Mouse (Mus musculus): ENCODE results near the gene Gm11084.

DNA sequence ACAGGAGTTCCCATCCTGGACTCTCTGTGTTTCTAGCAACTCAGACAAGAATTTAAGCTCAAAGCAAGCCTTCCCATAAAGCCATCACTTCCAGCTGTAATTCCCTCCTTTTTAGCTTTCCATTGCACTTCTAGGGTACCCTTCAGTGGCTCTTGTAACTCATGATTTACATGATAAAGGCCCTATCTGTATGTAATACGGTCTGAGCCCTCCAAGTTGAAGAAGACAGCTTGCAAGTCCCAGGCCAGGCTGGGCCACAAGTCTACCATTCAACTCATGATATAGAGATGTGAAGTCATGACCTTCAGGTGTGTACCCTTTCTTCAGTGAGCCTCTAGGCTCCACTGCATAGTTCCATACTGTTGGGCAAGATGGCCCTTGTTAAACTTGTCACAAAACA, 1.0 kb downstream of the Gm11084 start:
- TF ChIP-seq CTCF (IDR thresholded peaks at IDR 0.05; ENCODE audit: borderline replicate concordance, insufficient read depth, low read length) = no peak
- no peak for TF ChIP-seq POLR2A (IDR thresholded peaks at IDR 0.05; ENCODE audit: low read depth, low read length)

Data from embryonic fibroblast, embryonic 13.5 days (primary cell).